Mouse (Mus musculus) spleen, embryonic (tissue): ENCODE data around the gene Acoxl.

Source experiments
- CTCF ChIA-PET: fragments of 350-600 bp; sonication (Branson Sonifier 250); formaldehyde crosslinking; loops from one replicate; lab custom pipeline; 2022; lab: Charles Lee

Gene Acoxl

GRCm38 (mm10) chr2:127894890-127895289, 56.2 kb downstream of the Acoxl start:
- CTCF ChIA-PET: no interaction called here

- CTCF ChIA-PET: no interaction called here
These were observed 59.0 kb downstream of the Acoxl start for GRCm38 (mm10) chr2:127897718-127898117.

- CTCF ChIA-PET: no interaction called here
These were observed 66.2 kb downstream of the Acoxl start for GRCm38 (mm10) chr2:127904918-127905317.

- CTCF ChIA-PET: no interaction called here
These were observed 68.5 kb downstream of the Acoxl start for GRCm38 (mm10) chr2:127906973-127907678.

GRCm38 (mm10) chr2:127907679-127908042, 69.0 kb downstream of the Acoxl start:
- CTCF ChIA-PET: no interaction called here

DNA sequence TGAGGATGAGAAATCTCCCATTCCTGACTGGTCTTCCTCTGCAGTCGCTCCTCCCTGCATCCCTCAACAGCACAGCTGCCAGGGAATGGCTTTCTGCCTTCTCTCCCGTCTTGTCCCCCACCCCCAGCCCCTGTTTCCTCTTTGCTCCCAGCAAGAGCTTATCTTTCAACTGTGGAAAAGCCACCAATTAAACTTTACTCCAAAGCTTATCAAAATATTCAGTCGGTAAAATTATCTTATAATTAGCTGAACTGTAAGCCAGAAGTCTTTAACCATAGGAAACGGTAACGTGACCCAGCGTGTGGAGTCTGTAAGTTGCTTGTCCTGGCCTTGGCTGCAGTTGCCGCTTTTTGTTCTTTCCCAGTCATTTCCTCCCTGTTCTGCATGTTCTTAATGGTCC, 70.2 kb downstream of the Acoxl start:
- CTCF ChIA-PET: no interaction called here

- CTCF ChIA-PET: no interaction called here
These were observed 71.1 kb downstream of the Acoxl start for GRCm38 (mm10) chr2:127909790-127910189.

GRCm38 (mm10) chr2:127911579-127911978, 72.9 kb downstream of the Acoxl start:
- CTCF ChIA-PET: no interaction called here

- CTCF ChIA-PET: no interaction called here
These were observed 75.4 kb downstream of the Acoxl start for GRCm38 (mm10) chr2:127914047-127914446.

- CTCF ChIA-PET: interaction anchor here (1.2 kb wide), 1 partner anchor 479 kb away, joined by 3 read pairs; no protein-coding TSS in a partner anchor
These were observed 78.2 kb downstream of the Acoxl start for GRCm38 (mm10) chr2:127916804-127917410.

DNA sequence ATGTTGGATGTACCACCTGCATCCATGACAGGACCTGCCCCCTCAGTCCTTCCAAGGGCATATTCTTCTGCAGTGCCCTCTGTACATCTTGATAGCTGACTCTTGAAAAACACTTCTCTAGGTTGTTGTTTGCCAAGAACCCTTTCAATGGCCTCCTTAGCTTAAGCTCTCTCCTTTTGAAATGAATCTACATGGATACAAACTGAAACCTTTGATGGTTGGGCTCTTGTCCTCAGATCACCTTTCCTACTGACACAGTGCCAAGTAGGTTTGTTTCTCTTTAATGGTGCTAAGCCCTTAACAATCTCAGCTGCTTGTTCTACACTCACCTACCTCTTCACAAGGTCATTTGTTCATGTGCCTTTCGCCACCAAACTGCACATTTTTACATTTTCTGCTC, 81.1 kb downstream of the Acoxl start:
- CTCF ChIA-PET: no interaction called here

- CTCF ChIA-PET: no interaction called here
These were observed 83.6 kb downstream of the Acoxl start for GRCm38 (mm10) chr2:127922036-127922901.

DNA sequence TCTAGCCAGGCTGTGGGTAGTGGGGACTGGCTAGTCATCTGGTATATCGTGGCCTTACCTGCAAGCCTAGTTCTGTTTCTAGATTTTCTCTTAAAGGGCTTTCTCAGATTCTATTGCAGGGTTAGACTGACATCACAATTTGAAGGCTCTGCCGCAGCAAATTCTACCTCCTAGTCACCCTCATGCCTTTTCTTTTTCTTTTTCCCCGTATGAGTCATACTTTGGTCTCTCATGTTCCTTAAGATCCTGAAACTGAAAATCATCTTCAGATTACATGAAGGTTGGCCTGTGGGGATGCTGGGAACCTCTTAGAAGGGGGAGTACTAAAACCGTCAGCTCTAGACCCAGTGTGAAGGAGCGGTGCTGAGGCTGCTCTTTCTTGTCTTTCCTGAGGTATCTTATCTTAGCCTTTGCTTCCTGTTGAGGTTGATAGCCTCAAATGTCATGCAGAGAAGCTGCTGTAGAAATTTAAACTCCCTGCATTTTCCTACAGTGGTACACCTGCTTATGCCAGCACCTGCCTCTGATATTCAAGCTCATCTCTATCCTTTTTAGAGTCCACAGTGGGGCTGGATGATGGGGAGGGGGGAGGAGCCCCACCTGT, 84.5 kb downstream of the Acoxl start:
- CTCF ChIA-PET: no interaction called here

GRCm38 (mm10) chr2:127926679-127927324, 88.1 kb downstream of the Acoxl start:
- CTCF ChIA-PET: no interaction called here

DNA sequence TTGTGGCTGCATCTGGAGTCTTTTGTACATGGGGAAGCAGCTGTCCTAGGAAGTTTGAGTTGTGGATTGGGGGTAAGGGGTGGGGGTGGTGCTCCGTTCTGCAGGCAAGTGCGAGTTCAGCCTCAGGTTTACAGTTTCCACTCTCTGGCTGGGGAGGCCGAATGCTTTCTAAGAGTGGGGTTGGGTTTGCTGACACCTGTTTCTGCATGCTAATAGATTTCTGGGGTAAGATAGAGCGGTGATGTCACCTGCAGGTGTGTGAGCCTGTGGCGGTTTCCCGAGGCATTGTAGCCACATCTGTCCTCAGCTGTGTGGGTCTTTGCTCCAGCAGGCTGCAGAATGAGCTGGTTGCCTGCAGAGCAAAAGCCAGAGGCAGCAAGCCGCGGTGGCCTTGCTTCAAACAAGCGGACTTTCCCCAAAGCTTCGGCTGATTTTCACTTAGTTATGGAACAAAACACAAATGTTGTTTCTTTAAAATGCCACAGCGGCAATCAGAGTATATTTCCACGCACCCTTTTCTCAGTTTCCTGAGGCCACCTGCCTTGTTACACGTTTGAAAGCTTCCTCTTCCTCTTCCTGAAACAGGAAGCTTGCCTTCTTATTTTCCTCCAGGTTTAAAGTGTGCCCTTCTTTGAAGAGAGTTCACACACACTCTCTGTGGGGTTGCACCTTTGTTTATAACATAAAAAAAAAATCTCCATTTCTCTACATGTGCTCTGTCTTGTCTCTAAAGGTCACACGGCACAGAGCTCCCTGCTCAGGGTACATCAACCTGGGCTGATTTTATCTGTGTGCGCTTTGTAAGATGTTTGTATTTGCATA, 89.0 kb downstream of the Acoxl start:
- CTCF ChIA-PET: interaction anchor here (0.7 kb wide), 1 partner anchor 137 kb away, joined by 3 read pairs; no protein-coding TSS in a partner anchor

DNA sequence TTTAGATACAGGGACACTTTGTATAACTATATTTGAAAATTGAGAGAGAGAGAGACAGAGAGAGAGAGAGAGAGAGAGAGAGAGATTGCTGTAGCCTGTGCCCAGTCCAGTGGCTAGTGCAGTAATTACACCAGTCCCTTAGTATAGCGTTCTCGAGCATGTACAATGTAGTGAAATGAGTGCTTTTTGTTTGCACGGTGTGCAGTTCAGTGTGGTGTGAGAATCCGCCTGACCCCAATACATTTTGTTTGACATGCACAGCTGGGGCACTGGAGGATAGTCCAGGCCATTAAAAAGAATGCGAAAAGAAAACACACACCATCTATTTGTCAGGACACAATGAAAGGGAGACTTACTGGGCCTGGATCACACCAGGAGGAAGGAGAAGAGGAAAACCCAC, 89.6 kb downstream of the Acoxl start:
- CTCF ChIA-PET: interaction anchor here (0.7 kb wide), 1 partner anchor 136 kb away, joined by 3 read pairs; no protein-coding TSS in a partner anchor

GRCm38 (mm10) chr2:127928871-127929270, 90.2 kb downstream of the Acoxl start:
- CTCF ChIA-PET: no interaction called here

DNA sequence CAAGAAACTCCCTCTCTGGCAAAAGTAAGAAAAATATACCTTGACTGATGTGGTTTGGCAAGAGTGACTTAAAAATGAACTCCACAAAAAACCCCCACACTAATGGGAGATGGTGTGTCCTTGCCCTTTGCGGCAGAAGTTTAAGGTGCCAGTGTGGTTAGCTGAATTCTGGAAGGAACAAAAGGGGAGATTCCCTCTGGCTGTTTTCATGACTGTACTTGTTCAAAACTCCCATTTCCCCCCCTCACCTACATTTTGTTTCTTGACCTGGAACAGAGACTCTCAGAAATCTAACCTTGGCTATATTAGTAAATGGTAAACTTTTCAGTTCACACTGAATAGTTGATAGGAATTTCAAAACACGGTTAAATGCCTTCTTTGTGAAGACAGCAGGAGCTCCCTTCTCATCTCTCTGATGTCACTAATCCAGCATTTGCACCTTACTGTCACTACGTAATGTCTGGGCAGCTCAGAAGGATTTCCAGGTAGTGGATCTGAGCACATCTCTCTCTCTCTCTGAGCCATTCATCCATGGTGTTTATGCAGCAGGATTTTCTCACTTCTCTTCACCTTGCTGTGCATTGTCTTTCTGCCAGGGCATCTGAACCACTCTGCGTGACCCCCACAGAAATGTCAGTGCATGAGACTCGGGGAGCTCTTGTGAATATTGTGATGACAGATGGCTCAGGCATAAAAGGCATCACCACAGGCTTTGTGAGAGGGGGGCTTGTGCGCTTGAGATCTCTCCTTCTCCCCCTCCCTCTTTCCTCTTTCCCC, 91.5 kb downstream of the Acoxl start:
- CTCF ChIA-PET: interaction anchor here (0.7 kb wide), 1 partner anchor 19 kb away, joined by 8 read pairs; no protein-coding TSS in a partner anchor

DNA sequence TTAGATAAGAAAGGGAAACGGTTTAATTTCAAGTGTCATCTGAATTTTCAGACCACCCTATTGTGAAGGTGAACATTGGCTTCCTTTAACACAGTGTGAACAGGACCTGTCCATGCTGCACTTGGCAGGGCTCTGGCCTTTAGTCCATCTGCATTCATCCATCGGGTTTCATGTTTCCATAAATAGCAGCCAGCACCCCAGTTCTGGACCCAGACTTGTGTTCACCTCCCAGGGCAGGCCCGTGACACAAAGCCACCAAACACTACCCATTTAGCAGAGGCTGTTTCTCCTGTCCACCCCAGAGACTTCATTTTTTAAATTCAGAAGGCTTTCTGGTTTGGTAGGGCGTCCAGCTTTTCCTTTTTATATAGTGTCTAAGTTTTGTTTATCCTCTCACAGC, 92.9 kb downstream of the Acoxl start:
- CTCF ChIA-PET: no interaction called here

DNA sequence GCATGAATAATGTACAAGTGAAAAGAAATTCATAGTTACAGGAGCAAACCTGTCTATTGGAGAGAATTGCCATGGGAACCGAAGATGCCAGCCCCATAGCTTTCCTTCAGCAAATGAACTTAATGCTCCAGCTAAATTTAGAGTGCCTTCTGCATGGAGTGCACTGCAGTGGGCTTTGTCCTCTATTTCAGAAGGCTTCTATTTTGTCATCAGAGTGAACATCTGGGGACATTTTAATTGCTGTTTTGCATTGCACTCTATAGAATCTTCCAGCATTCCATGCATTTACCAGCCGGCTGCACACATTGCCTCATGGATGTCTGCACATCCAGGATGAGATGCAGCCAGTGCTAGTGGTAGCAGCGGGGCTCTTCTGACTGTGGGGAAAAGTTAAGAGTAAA, 94.9 kb downstream of the Acoxl start:
- CTCF ChIA-PET: no interaction called here
